In the genomic region with DNA sequence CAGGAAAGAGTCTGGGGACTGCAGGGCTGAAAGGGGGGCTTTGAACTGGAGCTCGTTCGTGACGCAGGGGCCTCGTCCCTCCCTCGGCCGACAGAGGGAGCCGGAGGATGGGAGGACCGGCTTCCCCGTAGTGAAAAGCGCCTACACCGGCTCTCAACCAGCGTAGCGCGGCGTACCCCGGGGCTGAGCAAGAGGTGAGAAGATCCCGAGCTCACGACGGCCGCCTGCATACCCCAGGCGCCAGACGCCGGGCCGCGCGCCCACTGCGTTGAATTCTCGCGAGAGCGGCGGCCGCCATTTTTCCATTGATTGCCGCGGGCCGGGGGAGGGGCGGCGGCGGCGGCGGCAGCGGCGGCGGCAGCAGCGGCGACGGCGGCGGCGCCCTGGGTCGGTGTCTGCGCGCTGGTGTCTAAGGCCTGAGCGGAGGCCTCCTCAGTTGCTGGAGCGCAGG, we compare ENCODE assay signal across 8 mouse cellular contexts. TPM values are rescaled to one million over a fixed set of nuclear protein-coding genes. Genes with fewer than 3 reads are reported as not detected.
DNase-seq lines count a peak whose midpoint lies in the region; ATAC-seq and TF ChIP-seq lines count a peak whose summit lies in the region.

Gene Usp47 (plus strand): TSS at position 355 of the 451 bp plus-strand sequence.

- H3K4me2 ChIP-seq in embryonic facial prominence, embryonic 12.5 days (replicated peaks) = peak within 1 kb of the TSS; percentile 63
- peak within 1 kb of the TSS; percentile 75 for H3K4me2 ChIP-seq in limb, embryonic 11.5 days (ENCODE audit: low read depth, severe bottlenecking)
- peak within 1 kb of the TSS; percentile 80 for H3K4me2 ChIP-seq in midbrain, embryonic 13.5 days (replicated peaks)

- H3K9me3 ChIP-seq in embryonic facial prominence, embryonic 12.5 days = no peaks in the 10 kb centered on the region
- no peaks in the 10 kb centered on the region for H3K9me3 ChIP-seq in limb, embryonic 11.5 days (ENCODE audit: control insufficient read depth, low read length)
- no peaks in the 10 kb centered on the region for H3K9me3 ChIP-seq in midbrain, embryonic 13.5 days

- WGBS in embryonic facial prominence, embryonic 12.5 days = under 1% methylated on average over 41 of the region's 54 CpGs
- under 1% methylated on average over 43 of the region's 54 CpGs for WGBS in kidney, adult 2 months
- WGBS in limb, embryonic 11.5 days = under 1% methylated on average over 45 of the region's 54 CpGs
- under 1% methylated on average over 52 of the region's 54 CpGs for WGBS in midbrain, embryonic 13.5 days
- WGBS in small intestine, adult 2 months = under 1% methylated on average over 54 of the region's 54 CpGs

- peak within 1 kb of the TSS; percentile 99 for H3K27ac ChIP-seq in embryonic facial prominence, embryonic 12.5 days
- H3K27ac ChIP-seq in kidney, adult 2 months (ENCODE audit: insufficient read depth, low read depth, low read length) = peak within 1 kb of the TSS; percentile 92
- H3K27ac ChIP-seq in limb, embryonic 11.5 days (replicated peaks; ENCODE audit: low read depth, low read length) = peak within 1 kb of the TSS; percentile 98
- H3K27ac ChIP-seq in midbrain, embryonic 13.5 days = peak within 1 kb of the TSS; percentile 95
- peak within 1 kb of the TSS; percentile 91 for H3K27ac ChIP-seq in small intestine, adult 2 months (ENCODE audit: insufficient read depth, low read depth, low read length)

- no peaks in the 10 kb centered on the region for H3K27me3 ChIP-seq in embryonic facial prominence, embryonic 12.5 days
- no peaks in the 10 kb centered on the region for H3K27me3 ChIP-seq in kidney, adult 2 months (replicated peaks; ENCODE audit: control insufficient read depth, insufficient read depth, low read length)
- no peaks in the 10 kb centered on the region for H3K27me3 ChIP-seq in limb, embryonic 11.5 days (ENCODE audit: control insufficient read depth, insufficient read depth, low read length)
- H3K27me3 ChIP-seq in midbrain, embryonic 13.5 days = no peaks in the 10 kb centered on the region
- no peaks in the 10 kb centered on the region for H3K27me3 ChIP-seq in small intestine, adult 2 months (ENCODE audit: control insufficient read depth, insufficient read depth, low read length)

- DNase-seq in 3T3-L1 (ENCODE audit: low read depth, low spot score) = peak; percentile 77
- DNase-seq in adrenal gland, postnatal 36 days = peak; percentile 83 to 90
- DNase-seq in heart, adult 18-20 months = peak; percentile 85 to 90
- peak; percentile 87 for DNase-seq in kidney, adult 2 months
- peak; percentile 90 for DNase-seq in limb, embryonic 11.5 days (ENCODE audit: low spot score)

- H3K4me1 ChIP-seq in embryonic facial prominence, embryonic 12.5 days = peaks cover 21% of the 10 kb centered on the region
- H3K4me1 ChIP-seq in kidney, adult 2 months (ENCODE audit: control insufficient read depth, insufficient read depth, low read length) = peaks cover 18% of the 10 kb centered on the region
- no peaks in the 10 kb centered on the region; the same call in 1 of the 2 replicates for H3K4me1 ChIP-seq in limb, embryonic 11.5 days (ENCODE audit: control insufficient read depth, insufficient read depth, low read length)
- H3K4me1 ChIP-seq in midbrain, embryonic 13.5 days (replicated peaks) = peaks cover 42% of the 10 kb centered on the region
- H3K4me1 ChIP-seq in small intestine, adult 2 months (ENCODE audit: control insufficient read depth, insufficient read depth, insufficient read length, low read length) = peaks cover 2% of the 10 kb centered on the region; the same call in 1 of the 2 replicates

- ATAC-seq in embryonic facial prominence, embryonic 12.5 days (ENCODE audit: insufficient number of reproducible peaks, insufficient read depth, low FRiP score, low TSS enrichment) = peak; percentile 90
- peak; percentile 90 for ATAC-seq in limb, embryonic 11.5 days (ENCODE audit: insufficient number of reproducible peaks, low FRiP score, low TSS enrichment, low read depth)
- peak; percentile 96 for ATAC-seq in midbrain, embryonic 13.5 days

- no peaks in the 10 kb centered on the region for H3K36me3 ChIP-seq in embryonic facial prominence, embryonic 12.5 days
- H3K36me3 ChIP-seq in kidney, adult 2 months (ENCODE audit: control insufficient read depth, insufficient read depth, low read length) = no peaks in the 10 kb centered on the region
- no peaks in the 10 kb centered on the region for H3K36me3 ChIP-seq in limb, embryonic 11.5 days (ENCODE audit: control insufficient read depth, insufficient read depth, low read length)
- no peaks in the 10 kb centered on the region for H3K36me3 ChIP-seq in midbrain, embryonic 13.5 days
- 0 out of 2 replicates have a peak, but pooled peaks cover under 1% of the 10 kb centered on the region for H3K36me3 ChIP-seq in small intestine, adult 2 months (ENCODE audit: control insufficient read depth, insufficient read depth, low read length)

- peak; percentile 54 for TF ChIP-seq CTCF in kidney, adult 2 months (conservative IDR thresholded peaks at IDR 0.05; ENCODE audit: insufficient read depth, insufficient read length, low read depth, low read length)
- peak; percentile 70 for TF ChIP-seq CTCF in small intestine, adult 2 months (IDR thresholded peaks at IDR 0.05; ENCODE audit: extremely low read depth, insufficient read length, insufficient replicate concordance, low read depth, low read length)

- no peak for TF ChIP-seq POLR2A in kidney, adult 2 months (IDR thresholded peaks at IDR 0.05; ENCODE audit: low read depth, low read length)
- TF ChIP-seq POLR2A in small intestine, adult 2 months (IDR thresholded peaks at IDR 0.05; ENCODE audit: low read depth, low read length) = no peak; the same call in 1 of the 2 replicates

- H3K9ac ChIP-seq in embryonic facial prominence, embryonic 12.5 days = peak within 1 kb of the TSS; percentile 98
- peak within 1 kb of the TSS; percentile 98 for H3K9ac ChIP-seq in limb, embryonic 11.5 days (ENCODE audit: low read length)
- peak within 1 kb of the TSS; percentile 87 for H3K9ac ChIP-seq in midbrain, embryonic 13.5 days (replicated peaks)

- H3K4me3 ChIP-seq in embryonic facial prominence, embryonic 12.5 days = peak within 1 kb of the TSS; percentile 95
- peak within 1 kb of the TSS; percentile 75 for H3K4me3 ChIP-seq in kidney, adult 2 months (ENCODE audit: insufficient read depth, low read depth, low read length)
- peak within 1 kb of the TSS; percentile 97 for H3K4me3 ChIP-seq in limb, embryonic 11.5 days (ENCODE audit: low read depth, low read length)
- peak within 1 kb of the TSS; percentile 67 for H3K4me3 ChIP-seq in midbrain, embryonic 13.5 days (replicated peaks)
- peak within 1 kb of the TSS; percentile 98 for H3K4me3 ChIP-seq in small intestine, adult 2 months (ENCODE audit: low read depth, low read length)

RNA-seq across cellular contexts. Expression of gene Usp47, which starts in this region (rescaled TPM):
- total RNA-seq in adrenal gland, postnatal 36 days (2021) = 10 to 100 TPM; 65.1 to 74.9 TPM
- 94.3 and 96.7 TPM in 2 replicates for polyA plus RNA-seq in embryonic facial prominence, embryonic 12.5 days (2016; fragmentation: Nextera tagmentation; extraction: Ambion mirVana)
- 10 to 100 TPM; 83.2 to 89.4 TPM for total RNA-seq in heart, adult 18-20 months (2021)
- 11.5 and 15.5 TPM in 2 replicates for polyA plus RNA-seq in kidney, adult 2 months (2012; rRNA removed)
- polyA plus RNA-seq in limb, embryonic 11.5 days (2014; fragmentation: Nextera tagmentation; extraction: Ambion mirVana) = 99.7 and 115 TPM in 2 replicates
- 87.2 and 90.3 TPM in 2 replicates for polyA plus RNA-seq in midbrain, embryonic 13.5 days (2015; fragmentation: Nextera tagmentation; extraction: Ambion mirVana)
- 3.1 and 6.7 TPM in 2 replicates for polyA plus RNA-seq in small intestine, adult 2 months (2012; rRNA removed)

Comparison
In these comparisons a context has a peak if more than half of its experiments do, and no peak if none do; other contexts are left out.
1. Peak in every context shown above with its lines: DNase-seq, ATAC-seq, H3K4me3 ChIP-seq and H3K27ac ChIP-seq.